Mouse (Mus musculus): Measurements from ENCODE around the gene Cnih3.
A peak's percentile ranks its signal among the peaks of the same experiment; 100 is the strongest.

Gene Cnih3

GRCm38 (mm10) chr1:181407281-181407680 is 54.9 kb downstream of the Cnih3 start:
- DNase-seq: no peak

GRCm38 (mm10) chr1:181408086-181408975 is 55.9 kb downstream of the Cnih3 start:
- DNase-seq: no peak

GRCm38 (mm10) chr1:181409693-181410092 is 57.3 kb downstream of the Cnih3 start:
- DNase-seq: no peak

GRCm38 (mm10) chr1:181410647-181411254 is 58.3 kb downstream of the Cnih3 start:
- DNase-seq: no peak

- DNase-seq: no peak
Measured at GRCm38 (mm10) chr1:181414985-181415384, 62.6 kb downstream of the Cnih3 start.

GRCm38 (mm10) chr1:181416841-181417240 is 64.4 kb downstream of the Cnih3 start:
- DNase-seq: no peak

GRCm38 (mm10) chr1:181417937-181418523 is 65.6 kb downstream of the Cnih3 start:
- DNase-seq: peak; percentile 60

GRCm38 (mm10) chr1:181420080-181420536 is 67.7 kb downstream of the Cnih3 start:
- no peak for DNase-seq

GRCm38 (mm10) chr1:181422796-181423195 is 70.4 kb downstream of the Cnih3 start:
- no peak for DNase-seq

- DNase-seq: no peak
Measured at GRCm38 (mm10) chr1:181424922-181425321, 72.5 kb downstream of the Cnih3 start.

GRCm38 (mm10) chr1:181425388-181425787 is 73.0 kb downstream of the Cnih3 start:
- no peak for DNase-seq

GRCm38 (mm10) chr1:181426406-181426805 is 74.0 kb downstream of the Cnih3 start:
- no peak for DNase-seq

GRCm38 (mm10) chr1:181433263-181433662 is 80.8 kb downstream of the Cnih3 start:
- no peak for DNase-seq

- DNase-seq: no peak
Measured at GRCm38 (mm10) chr1:181435414-181435813, 83.0 kb downstream of the Cnih3 start.

GRCm38 (mm10) chr1:181440982-181441603 is 88.7 kb downstream of the Cnih3 start:
- peak; percentile 26 for DNase-seq

GRCm38 (mm10) chr1:181441654-181442241 is 89.3 kb downstream of the Cnih3 start:
- DNase-seq: no peak

- DNase-seq: no peak
Measured at GRCm38 (mm10) chr1:181445041-181445440, 92.6 kb downstream of the Cnih3 start.

GRCm38 (mm10) chr1:181445630-181446257 is 93.3 kb downstream of the Cnih3 start:
- peak; percentile 18 for DNase-seq

- DNase-seq: no peak
Measured at GRCm38 (mm10) chr1:181446591-181447114, 94.2 kb downstream of the Cnih3 start.

- no peak for DNase-seq
Measured at GRCm38 (mm10) chr1:181447576-181447975, 95.1 kb downstream of the Cnih3 start.

GRCm38 (mm10) chr1:181448041-181448440 is 95.6 kb downstream of the Cnih3 start:
- DNase-seq: no peak

- no peak for DNase-seq
Measured at GRCm38 (mm10) chr1:181453106-181453505, 100.7 kb downstream of the Cnih3 start.
